Mouse (Mus musculus) ES-E14 (cell line): Measurements from ENCODE around the gene Atp13a3.

Experiments used
- CHD2 ChIP-seq: IDR thresholded peaks from 2 replicates; pipeline ENCODE4 v1.6.1; 2014; ENCODE audit warnings: mild to moderate bottlenecking, low read depth, low read length, inconsistent platforms
- HCFC1 ChIP-seq: IDR thresholded peaks from 2 replicates; pipeline ENCODE4 v1.6.1; 2012; ENCODE audit warnings: low read length, inconsistent platforms, borderline replicate concordance; ENCODE audit not compliant: insufficient read depth
- MAFK ChIP-seq: IDR thresholded peaks from 2 replicates; pipeline ENCODE4 v1.6.1; 2014; ENCODE audit warnings: mild to moderate bottlenecking, low read depth, low read length, inconsistent platforms; ENCODE audit not compliant: insufficient read depth

DNA sequence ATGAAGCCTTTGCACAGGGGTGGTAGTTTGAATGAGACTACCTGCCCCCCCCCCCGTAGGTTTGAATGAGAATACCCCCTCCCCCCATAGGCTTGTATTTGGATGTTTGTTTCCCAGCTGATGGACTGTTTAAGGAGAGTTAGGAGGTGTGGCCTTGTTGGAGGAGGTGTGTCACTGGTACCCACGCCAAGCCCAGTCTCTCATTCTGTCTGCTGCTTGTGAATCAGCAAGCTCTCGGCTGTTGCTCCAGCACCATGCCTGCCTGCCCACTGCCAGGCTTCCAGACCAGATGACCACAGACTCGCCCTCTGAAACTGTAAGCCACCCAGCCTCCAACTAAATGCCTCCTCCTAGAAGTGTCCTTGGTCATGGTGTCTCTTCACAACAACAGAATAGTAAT, 142.6 kb downstream of the Atp13a3 start:
- TF ChIP-seq HCFC1 = no peak
- no peak for TF ChIP-seq MAFK
- TF ChIP-seq CHD2 = no peak
